Mouse (Mus musculus) ES-E14 (cell line): Measurements from ENCODE around the gene Selenov.

Source experiments
- CHD2 ChIP-seq: IDR thresholded peaks from 2 replicates; pipeline ENCODE4 v1.6.1; 2014; ENCODE audit warnings: mild to moderate bottlenecking, low read depth, low read length, inconsistent platforms
- HCFC1 ChIP-seq: IDR thresholded peaks from 2 replicates; pipeline ENCODE4 v1.6.1; 2012; ENCODE audit warnings: low read length, inconsistent platforms, borderline replicate concordance; ENCODE audit not compliant: insufficient read depth

GRCm38 (mm10) chr7:28263786-28264185 lies 27.2 kb downstream of the Selenov start:
- TF ChIP-seq CHD2 (no peak), HCFC1 (no peak)
